Mouse (Mus musculus): ENCODE data around the gene Mybbp1a. TPM values are rescaled to one million over a fixed set of nuclear protein-coding genes. Genes with fewer than 3 reads are reported as not detected.

The Mybbp1a gene
- total and polyA plus RNA-seq, 3 experiments: 174 to 816 (median 245) TPM

DNA sequence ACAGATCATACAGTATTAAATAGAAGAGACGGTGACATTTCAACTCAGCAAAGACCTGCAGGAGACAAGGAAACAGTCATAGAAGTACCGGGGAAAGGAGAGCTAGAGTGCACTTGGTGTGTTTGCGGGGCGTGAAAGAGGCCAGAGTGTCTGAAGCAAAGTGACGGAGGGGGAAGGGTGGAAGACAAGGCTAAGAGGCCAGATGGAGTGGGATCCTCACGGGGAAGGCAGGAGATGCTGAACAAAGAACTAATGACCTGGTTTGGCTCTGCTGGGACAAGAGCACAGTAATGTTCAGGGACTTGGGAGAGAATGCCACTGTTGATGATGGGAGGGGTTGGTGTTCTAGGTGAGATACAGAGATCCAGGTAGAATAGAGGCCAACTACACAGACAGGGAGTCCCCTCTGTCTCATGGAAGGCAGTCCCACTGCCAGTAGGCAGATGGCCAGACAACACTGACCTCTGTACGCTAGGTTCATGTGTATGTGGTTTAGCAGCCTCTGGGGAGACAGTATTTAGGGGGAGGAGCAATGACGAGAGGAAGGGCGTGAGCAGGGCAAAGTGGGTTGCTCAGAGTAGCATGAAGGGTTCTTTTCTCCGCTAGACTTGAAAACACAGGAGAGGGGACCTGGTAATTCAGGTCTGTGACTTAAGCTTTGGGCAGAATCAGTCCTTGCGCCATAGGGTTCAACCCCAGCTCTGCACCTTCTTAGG, 25.0 kb downstream of the Mybbp1a start:
- Histone ChIP-seq H3K4me2 (ENCODE audit: insufficient read depth, low read depth, poor library complexity, severe bottlenecking) (peak overlapping the region; percentile 33; the same call in 1 of the 2 replicates), H3K4me1 (ENCODE audit: control insufficient read depth in 1 of 2, insufficient read depth in 2 of 2) (peaks cover 34 to 79% of the 10 kb centered on the region in 2 experiments), H3K27me3 (replicated peaks) (no peaks in the 10 kb centered on the region), H3K36me3 (replicated peaks in 1 of 2; ENCODE audit: control insufficient read depth in 1 of 2, insufficient read depth in 1 of 2, low read length in 1 of 2) (no peaks in the 10 kb centered on the region), H3K79me2 (replicated peaks; ENCODE audit: control insufficient read depth, extremely low read depth, insufficient read depth, poor library complexity, severe bottlenecking) (no peaks in the 10 kb centered on the region), H3K9me3 (replicated peaks; ENCODE audit: low read length) (no peaks in the 10 kb centered on the region), H3K27ac (ENCODE audit: insufficient read depth, low read depth) (no peak overlapping the region), H3K4me3 (replicated peaks in 1 of 3; ENCODE audit: low read depth in 2 of 3, low read length in 2 of 3, poor library complexity in 1 of 3) (no peak overlapping the region), H3K9ac (ENCODE audit: insufficient read depth, low read depth) (no peak overlapping the region)
- in situ Hi-C loops (cut with MboI; ENCODE audit: low pct_ligation_motif_present, low pct_unique_long_range_greater_than_20kb, low sequenced_read_pairs) (no loop called here), dilution Hi-C loops (cut with MboI; ENCODE audit: extremely low pct_ligation_motif_present, extremely low pct_unique_long_range_greater_than_20kb, low sequenced_read_pairs) (no loop called here)
- TF ChIP-seq TBP (conservative IDR thresholded peaks at IDR 0.05; ENCODE audit: low read depth, low read length) (0 out of 2 replicates have a peak, but pooled peaks have one; percentile 17), BHLHE40 (IDR thresholded peaks at IDR 0.05; ENCODE audit: low read depth, low read length) (no peak)
- DNase-seq (ENCODE audit: extremely low read depth): peak; percentile 70

DNA sequence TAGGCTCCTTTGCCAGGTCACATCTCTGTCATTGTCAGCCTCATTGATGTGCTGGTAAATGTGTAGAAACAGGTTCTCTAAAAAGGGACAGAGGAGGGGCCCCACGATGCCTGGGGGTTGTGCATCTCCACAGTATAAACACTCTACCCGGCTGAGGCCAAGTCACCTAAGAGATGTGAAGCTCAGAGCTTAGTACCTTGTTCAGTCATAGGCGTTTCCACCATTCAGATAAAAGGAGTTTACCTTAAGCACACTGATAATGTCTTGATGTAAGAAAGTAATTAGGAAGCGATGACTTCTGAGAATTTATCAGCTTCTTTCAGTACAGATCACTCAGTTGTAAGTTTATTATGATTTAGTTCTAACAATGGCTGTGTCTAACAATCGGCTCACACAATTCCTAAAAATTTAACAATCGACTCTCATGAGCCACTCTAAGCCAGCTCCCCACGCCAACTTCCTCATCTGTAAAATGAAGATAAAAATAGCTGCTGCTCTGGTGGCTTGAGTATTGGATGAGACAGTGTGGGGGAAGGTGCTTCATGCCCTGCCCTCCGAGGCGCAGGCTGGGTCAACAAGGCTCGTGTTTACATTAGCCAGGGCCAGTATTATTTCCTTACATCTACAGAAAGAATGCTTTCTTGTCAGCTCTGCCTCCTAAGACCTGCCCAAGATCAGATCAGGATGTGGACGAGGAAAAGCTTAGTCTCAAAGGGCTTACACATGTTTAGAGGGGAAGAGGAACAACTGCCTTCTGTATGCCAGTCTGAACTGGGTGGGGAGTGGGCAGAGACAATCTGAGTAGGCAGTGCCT, 25.7 kb downstream of the Mybbp1a start:
- Histone ChIP-seq H3K79me2 (replicated peaks; ENCODE audit: control insufficient read depth, extremely low read depth, insufficient read depth, poor library complexity, severe bottlenecking) (no peaks in the 10 kb centered on the region), H3K36me3 (replicated peaks in 1 of 2; ENCODE audit: control insufficient read depth in 1 of 2, insufficient read depth in 1 of 2, low read length in 1 of 2) (no peaks in the 10 kb centered on the region), H3K27ac (ENCODE audit: insufficient read depth, low read depth) (no peak overlapping the region), H3K4me1 (ENCODE audit: control insufficient read depth in 1 of 2, insufficient read depth in 2 of 2) (peaks cover 34 to 71% of the 10 kb centered on the region in 2 experiments), H3K9me3 (replicated peaks; ENCODE audit: low read length) (no peaks in the 10 kb centered on the region), H3K4me2 (ENCODE audit: insufficient read depth, low read depth, poor library complexity, severe bottlenecking) (peak overlapping the region; percentile 33; the same call in 1 of the 2 replicates), H3K9ac (ENCODE audit: insufficient read depth, low read depth) (no peak overlapping the region; the same call in 1 of the 2 replicates), H3K4me3 (replicated peaks in 1 of 3; ENCODE audit: low read depth in 2 of 3, low read length in 2 of 3, poor library complexity in 1 of 3) (peak overlapping the region in 1 of 3 experiments; percentile 24), H3K27me3 (replicated peaks) (no peaks in the 10 kb centered on the region)
- dilution Hi-C loops (cut with MboI; ENCODE audit: extremely low pct_ligation_motif_present, extremely low pct_unique_long_range_greater_than_20kb, low sequenced_read_pairs) (no loop called here), in situ Hi-C loops (cut with MboI; ENCODE audit: low pct_ligation_motif_present, low pct_unique_long_range_greater_than_20kb, low sequenced_read_pairs) (no loop called here)
- DNase-seq (ENCODE audit: extremely low read depth): peak; percentile 57
- TF ChIP-seq ZC3H11A (IDR thresholded peaks at IDR 0.05; ENCODE audit: low read depth, low read length) (no peak), GABPA (IDR thresholded peaks at IDR 0.05; ENCODE audit: insufficient replicate concordance, low read depth, low read length) (no peak), SMC3 (IDR thresholded peaks at IDR 0.05; ENCODE audit: low read depth, low read length) (no peak), CTCF (conservative IDR thresholded peaks at IDR 0.05 in 1 of 2, IDR thresholded peaks at IDR 0.05 in 1 of 2; ENCODE audit: low read depth in 2 of 2, low read length in 2 of 2) (no peak), ZKSCAN1 (IDR thresholded peaks at IDR 0.05; ENCODE audit: borderline replicate concordance, low read depth, low read length) (no peak), NELFE (IDR thresholded peaks at IDR 0.05; ENCODE audit: low read depth, low read length) (no peak), E2F4 (IDR thresholded peaks at IDR 0.05; ENCODE audit: insufficient replicate concordance, low read depth, low read length) (no peak), MXI1 (IDR thresholded peaks at IDR 0.05; ENCODE audit: low read depth, low read length) (0 out of 2 replicates have a peak, but pooled peaks have one; percentile 42), POLR2AphosphoS2 (IDR thresholded peaks at IDR 0.05; ENCODE audit: low read depth, low read length) (no peak), KAT2A (IDR thresholded peaks at IDR 0.05; ENCODE audit: insufficient replicate concordance, low read length) (no peak), MAX (IDR thresholded peaks at IDR 0.05; ENCODE audit: low read length) (no peak), TBP (conservative IDR thresholded peaks at IDR 0.05; ENCODE audit: low read depth, low read length) (no peak), MYC (IDR thresholded peaks at IDR 0.05; ENCODE audit: low read depth, low read length) (no peak), NRF1 (IDR thresholded peaks at IDR 0.05; ENCODE audit: low read depth, low read length) (no peak), ETS1 (conservative IDR thresholded peaks at IDR 0.05; ENCODE audit: low read depth, low read length) (no peak), RCOR1 (conservative IDR thresholded peaks at IDR 0.05; ENCODE audit: low read depth, low read length) (no peak), EP300 (IDR thresholded peaks at IDR 0.05; ENCODE audit: low read length) (peak; percentile 33; the same call in 1 of the 2 replicates), USF2 (conservative IDR thresholded peaks at IDR 0.05; ENCODE audit: low read depth, low read length) (no peak), MAZ (IDR thresholded peaks at IDR 0.05; ENCODE audit: low read depth, low read length) (no peak), CHD1 (IDR thresholded peaks at IDR 0.05; ENCODE audit: low read depth, low read length) (no peak), HCFC1 (IDR thresholded peaks at IDR 0.05; ENCODE audit: low read depth, low read length) (no peak), CHD2 (IDR thresholded peaks at IDR 0.05; ENCODE audit: low read length) (peak; percentile 41; the same call in 1 of the 2 replicates), MEF2A (IDR thresholded peaks at IDR 0.05; ENCODE audit: borderline replicate concordance, low read depth, low read length) (peak; percentile 72), ZNF384 (IDR thresholded peaks at IDR 0.05; ENCODE audit: low read depth, low read length) (no peak), ZMIZ1 (IDR thresholded peaks at IDR 0.05; ENCODE audit: low read depth, low read length) (no peak), IRF4 (IDR thresholded peaks at IDR 0.05; ENCODE audit: low read depth, low read length) (no peak), BHLHE40 (IDR thresholded peaks at IDR 0.05; ENCODE audit: low read depth, low read length) (no peak), MAFK (IDR thresholded peaks at IDR 0.05; ENCODE audit: insufficient replicate concordance, low read length) (no peak), JUN (IDR thresholded peaks at IDR 0.05; ENCODE audit: insufficient read depth, low read depth, low read length) (no peak)

Data from CH12.LX (cell line).